Mouse (Mus musculus): ENCODE measurements around the gene Hoxc9. TPM values are rescaled to one million over a fixed set of nuclear protein-coding genes. Genes with fewer than 3 reads are reported as not detected.

The Hoxc9 gene
- polyA plus RNA-seq, 1 experiment from 2014 or later = not detected

DNA sequence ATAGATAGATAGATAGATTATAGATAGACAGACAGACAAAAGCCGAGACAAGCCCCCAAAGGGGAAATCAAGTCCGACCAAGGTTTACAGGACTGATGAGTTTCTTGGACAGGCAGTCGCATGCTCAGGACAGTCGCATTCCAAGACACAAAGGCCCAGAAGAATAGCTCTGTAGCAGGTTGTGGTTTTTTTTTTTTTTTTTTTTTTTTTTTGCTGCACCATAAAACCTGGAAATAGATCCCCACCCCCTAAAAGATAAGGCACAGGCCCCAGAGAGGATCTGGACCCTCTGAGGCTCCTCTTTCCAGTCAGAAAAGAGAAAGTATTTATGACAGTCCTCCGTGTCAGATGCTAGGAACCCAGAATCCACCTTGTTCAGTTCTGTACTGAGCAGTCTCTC, 11.8 kb downstream of the Hoxc9 start:
- no peaks in the 10 kb centered on the region for H3K9me3 ChIP-seq (ENCODE audit: control insufficient read depth, low read length)
- no peaks in the 10 kb centered on the region for H3K36me3 ChIP-seq (ENCODE audit: control insufficient read depth, insufficient read depth, low read length)
- no peak overlapping the region for H3K27ac ChIP-seq (replicated peaks)
- H3K9ac ChIP-seq (ENCODE audit: low read length) = no peak overlapping the region
- H3K4me3 ChIP-seq (ENCODE audit: low read depth, low read length) = no peak overlapping the region
- no peak overlapping the region for H3K4me2 ChIP-seq (replicated peaks; ENCODE audit: low read depth)
- WGBS = 49% methylated on average over 5 of the region's 5 CpGs
- ATAC-seq (ENCODE audit: low FRiP score, low TSS enrichment) (no peak), DNase-seq (ENCODE audit: low spot score) (no peak)
- TF ChIP-seq CTCF (IDR thresholded peaks at IDR 0.05; ENCODE audit: low read depth) = no peak
- TF ChIP-seq EP300 (optimal IDR thresholded peaks at IDR 0.05) = no peak
- H3K4me1 ChIP-seq (replicated peaks; ENCODE audit: control insufficient read depth, insufficient read depth) = no peaks in the 10 kb centered on the region
- H3K27me3 ChIP-seq (ENCODE audit: control insufficient read depth, insufficient read depth, low read length) = peaks cover 29% of the 10 kb centered on the region

DNA sequence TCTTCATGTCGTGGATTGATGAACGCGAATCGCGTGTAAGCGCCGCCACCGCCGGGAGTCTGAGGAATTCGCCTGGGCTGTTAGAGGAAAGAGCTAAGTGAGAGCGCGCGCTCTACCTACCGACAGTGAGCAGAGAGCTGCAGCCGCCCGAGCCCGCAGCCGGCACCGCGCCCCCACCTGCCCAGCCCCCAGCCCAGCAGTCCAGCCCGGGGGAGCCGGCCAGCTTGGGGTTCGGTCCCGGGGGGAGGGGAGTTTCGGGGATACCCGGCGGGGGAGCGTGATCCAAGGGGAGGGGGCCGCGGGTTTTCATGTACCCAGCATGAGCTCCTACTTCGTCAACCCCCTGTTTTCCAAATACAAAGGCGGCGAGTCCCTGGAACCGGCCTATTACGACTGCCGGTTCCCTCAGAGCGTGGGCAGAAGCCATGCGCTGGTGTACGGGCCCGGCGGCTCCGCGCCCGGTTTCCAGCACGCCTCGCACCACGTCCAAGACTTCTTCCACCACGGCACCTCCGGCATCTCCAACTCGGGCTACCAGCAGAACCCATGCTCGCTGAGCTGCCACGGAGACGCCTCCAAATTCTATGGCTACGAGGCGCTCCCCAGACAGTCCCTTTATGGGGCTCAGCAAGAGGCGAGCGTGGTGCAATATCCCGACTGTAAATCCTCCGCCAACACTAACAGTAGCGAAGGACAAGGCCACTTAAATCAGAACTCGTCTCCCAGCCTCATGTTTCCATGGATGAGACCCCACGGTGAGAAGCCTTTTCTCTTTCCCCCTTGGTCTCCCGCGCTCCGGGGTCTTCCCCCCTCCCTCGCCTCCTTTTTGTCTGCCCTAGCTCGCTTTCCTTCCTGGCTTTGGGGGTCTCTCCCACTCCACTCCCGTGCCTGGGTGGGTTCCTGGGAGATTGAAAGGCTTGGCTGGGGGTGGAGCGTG, 14.5 kb downstream of the Hoxc9 start, which contains the start of gene Hoxc8:
Hoxc8 (plus strand) TSS at position 147 of the 937 bp plus-strand sequence.
- 2% methylated on average over 67 of the region's 69 CpGs for WGBS
- Histone ChIP-seq H3K27me3 (ENCODE audit: control insufficient read depth, insufficient read depth, low read length) (peaks cover 27% of the 10 kb centered on the region), H3K4me2 (replicated peaks; ENCODE audit: low read depth) (peak within 1 kb of the TSS; percentile 46), H3K4me1 (replicated peaks; ENCODE audit: control insufficient read depth, insufficient read depth) (no peaks in the 10 kb centered on the region), H3K9ac (ENCODE audit: low read length) (peak within 1 kb of the TSS; percentile 58), H3K9me3 (ENCODE audit: control insufficient read depth, low read length) (no peaks in the 10 kb centered on the region), H3K4me3 (ENCODE audit: low read depth, low read length) (peak within 1 kb of the TSS; percentile 41), H3K36me3 (ENCODE audit: control insufficient read depth, insufficient read depth, low read length) (no peaks in the 10 kb centered on the region), H3K27ac (replicated peaks) (0 out of 2 replicates have a peak within 1 kb of the TSS, but pooled peaks have one; percentile 8)
- ATAC-seq (ENCODE audit: low FRiP score, low TSS enrichment) (no peak; the same call in 1 of the 2 replicates), DNase-seq (ENCODE audit: low spot score) (no peak)
- TF ChIP-seq CTCF (IDR thresholded peaks at IDR 0.05; ENCODE audit: low read depth) = no peak
- TF ChIP-seq EP300 (optimal IDR thresholded peaks at IDR 0.05) = no peak

DNA sequence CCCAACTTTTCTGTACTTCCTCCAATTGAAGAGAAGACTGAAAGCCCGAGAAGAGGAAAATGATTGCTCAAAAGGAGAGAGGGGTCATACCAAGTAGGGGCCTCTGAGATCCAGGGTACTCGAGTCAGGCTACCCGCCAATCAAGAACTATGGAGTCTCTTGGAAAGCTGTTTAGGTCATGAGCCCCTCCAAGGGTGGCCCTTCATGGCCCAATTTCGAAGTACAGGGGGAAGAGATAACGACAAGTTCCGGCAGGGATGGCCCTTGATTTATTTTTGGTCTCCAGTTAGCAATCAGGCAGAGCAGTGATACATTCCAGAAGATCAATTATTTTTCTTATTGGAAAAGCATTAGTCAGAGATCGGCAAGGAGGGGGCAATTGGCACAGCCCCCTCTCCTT, 15.5 kb downstream of the Hoxc9 start:
- DNase-seq (ENCODE audit: low spot score) (no peak), ATAC-seq (ENCODE audit: low FRiP score, low TSS enrichment) (no peak)
- Histone ChIP-seq H3K9me3 (ENCODE audit: control insufficient read depth, low read length) (no peaks in the 10 kb centered on the region), H3K36me3 (ENCODE audit: control insufficient read depth, insufficient read depth, low read length) (no peaks in the 10 kb centered on the region), H3K9ac (ENCODE audit: low read length) (no peak overlapping the region), H3K4me3 (ENCODE audit: low read depth, low read length) (peak overlapping the region; percentile 41), H3K27me3 (ENCODE audit: control insufficient read depth, insufficient read depth, low read length) (peaks cover 28% of the 10 kb centered on the region), H3K27ac (replicated peaks) (no peak overlapping the region), H3K4me1 (replicated peaks; ENCODE audit: control insufficient read depth, insufficient read depth) (no peaks in the 10 kb centered on the region), H3K4me2 (replicated peaks; ENCODE audit: low read depth) (peak overlapping the region; percentile 46)
- 11% methylated on average over 7 of the region's 7 CpGs for WGBS
- TF ChIP-seq EP300 (optimal IDR thresholded peaks at IDR 0.05) (no peak), CTCF (IDR thresholded peaks at IDR 0.05; ENCODE audit: low read depth) (no peak)

DNA sequence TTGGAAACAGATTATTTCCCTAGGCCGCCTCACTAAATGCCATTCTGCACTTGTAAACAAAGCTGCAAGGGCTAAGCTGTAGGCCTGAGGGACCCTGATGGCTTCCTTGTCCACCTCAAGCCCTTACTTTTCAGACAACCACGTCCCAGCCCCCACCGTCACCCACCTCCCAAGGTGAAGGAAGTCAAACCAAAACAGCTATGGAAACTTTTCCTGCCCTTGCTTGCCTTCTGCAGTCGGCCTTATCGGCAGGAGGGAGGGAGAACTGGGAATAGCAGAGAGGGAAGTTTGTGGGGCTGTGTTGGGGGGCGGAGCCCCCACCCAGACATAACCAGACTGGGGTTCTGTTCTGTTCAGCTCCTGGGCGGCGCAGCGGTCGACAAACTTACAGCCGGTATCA, 16.0 kb downstream of the Hoxc9 start:
- peak overlapping the region; percentile 41; the same call in 1 of the 2 replicates for H3K4me3 ChIP-seq (ENCODE audit: low read depth, low read length)
- H3K36me3 ChIP-seq (ENCODE audit: control insufficient read depth, insufficient read depth, low read length) = no peaks in the 10 kb centered on the region
- H3K9ac ChIP-seq (ENCODE audit: low read length) = peak overlapping the region; percentile 31; the same call in 1 of the 2 replicates
- H3K27me3 ChIP-seq (ENCODE audit: control insufficient read depth, insufficient read depth, low read length) = peaks cover 26% of the 10 kb centered on the region
- ATAC-seq (ENCODE audit: low FRiP score, low TSS enrichment) (no peak), DNase-seq (ENCODE audit: low spot score) (no peak)
- H3K9me3 ChIP-seq (ENCODE audit: control insufficient read depth, low read length) = no peaks in the 10 kb centered on the region
- 0 out of 2 replicates have a peak overlapping the region, but pooled peaks have one; percentile 2 for H3K27ac ChIP-seq (replicated peaks)
- TF ChIP-seq EP300 (optimal IDR thresholded peaks at IDR 0.05) (no peak), CTCF (IDR thresholded peaks at IDR 0.05; ENCODE audit: low read depth) (no peak)
- peak overlapping the region; percentile 46 for H3K4me2 ChIP-seq (replicated peaks; ENCODE audit: low read depth)
- H3K4me1 ChIP-seq (replicated peaks; ENCODE audit: control insufficient read depth, insufficient read depth) = no peaks in the 10 kb centered on the region
- WGBS = 10% methylated on average over 11 of the region's 11 CpGs

DNA sequence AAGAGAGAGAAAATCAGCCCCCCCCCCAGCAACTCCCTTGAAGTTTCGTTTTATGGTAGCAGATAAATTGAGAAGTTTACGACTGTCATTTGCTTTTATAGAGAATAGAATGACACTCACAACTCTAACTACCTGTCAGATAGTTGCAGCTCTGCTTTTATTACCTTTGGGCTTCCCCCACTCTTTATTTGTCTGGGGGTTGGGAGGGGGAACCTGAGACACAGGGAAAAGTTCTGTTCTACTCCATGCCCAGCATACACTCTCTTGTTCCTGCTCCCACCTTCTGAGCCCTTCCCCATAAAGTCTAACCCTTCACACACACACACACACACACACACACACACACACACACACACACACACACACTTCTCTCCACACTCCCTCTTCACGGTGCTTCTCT, 16.6 kb downstream of the Hoxc9 start:
- TF ChIP-seq EP300 (optimal IDR thresholded peaks at IDR 0.05) = no peak
- TF ChIP-seq CTCF (IDR thresholded peaks at IDR 0.05; ENCODE audit: low read depth) = no peak
- peaks cover 26% of the 10 kb centered on the region for H3K27me3 ChIP-seq (ENCODE audit: control insufficient read depth, insufficient read depth, low read length)
- no peak for ATAC-seq (ENCODE audit: low FRiP score, low TSS enrichment)
- 0 out of 2 replicates have a peak overlapping the region, but pooled peaks have one; percentile 2 for H3K4me3 ChIP-seq (ENCODE audit: low read depth, low read length)
- no peaks in the 10 kb centered on the region for H3K9me3 ChIP-seq (ENCODE audit: control insufficient read depth, low read length)
- H3K36me3 ChIP-seq (ENCODE audit: control insufficient read depth, insufficient read depth, low read length) = no peaks in the 10 kb centered on the region
- H3K4me2 ChIP-seq (replicated peaks; ENCODE audit: low read depth) = no peak overlapping the region; the same call in 1 of the 2 replicates
- DNase-seq (ENCODE audit: low spot score) = no peak
- H3K27ac ChIP-seq (replicated peaks) = no peak overlapping the region
- no peak overlapping the region for H3K9ac ChIP-seq (ENCODE audit: low read length)
- 9% methylated on average over 3 of the region's 3 CpGs for WGBS
- no peaks in the 10 kb centered on the region for H3K4me1 ChIP-seq (replicated peaks; ENCODE audit: control insufficient read depth, insufficient read depth)

DNA sequence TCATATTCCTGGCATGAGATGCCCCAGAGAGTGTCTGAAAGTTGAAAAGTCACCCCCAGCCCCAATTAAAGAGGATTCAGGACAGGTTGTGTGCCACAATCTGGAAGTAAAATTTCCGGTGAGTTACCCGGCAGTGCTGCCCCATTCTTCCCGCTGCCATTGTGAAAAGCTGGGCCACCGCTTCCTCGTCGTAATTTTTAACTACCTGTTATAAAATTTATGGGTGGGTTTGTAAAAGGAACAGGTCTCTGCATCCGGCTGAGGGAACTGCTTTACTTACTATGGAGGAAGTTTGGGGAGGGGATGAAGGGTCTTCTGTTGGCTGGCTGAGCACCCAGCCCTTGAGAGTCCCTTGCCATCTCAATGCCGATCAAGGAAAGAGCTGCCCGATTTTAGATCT, 20.3 kb downstream of the Hoxc9 start:
- no peak for DNase-seq (ENCODE audit: low spot score)
- Histone ChIP-seq H3K36me3 (ENCODE audit: control insufficient read depth, insufficient read depth, low read length) (no peaks in the 10 kb centered on the region), H3K4me1 (replicated peaks; ENCODE audit: control insufficient read depth, insufficient read depth) (0 out of 2 replicates have a peak, but pooled peaks cover 2% of the 10 kb centered on the region), H3K9me3 (ENCODE audit: control insufficient read depth, low read length) (no peaks in the 10 kb centered on the region), H3K4me2 (replicated peaks; ENCODE audit: low read depth) (no peak overlapping the region), H3K4me3 (ENCODE audit: low read depth, low read length) (no peak overlapping the region), H3K27me3 (ENCODE audit: control insufficient read depth, insufficient read depth, low read length) (peaks cover 15% of the 10 kb centered on the region; the same call in 1 of the 2 replicates), H3K9ac (ENCODE audit: low read length) (no peak overlapping the region), H3K27ac (replicated peaks) (no peak overlapping the region)
- no peak for TF ChIP-seq CTCF (IDR thresholded peaks at IDR 0.05; ENCODE audit: low read depth)
- no peak for TF ChIP-seq EP300 (optimal IDR thresholded peaks at IDR 0.05)
- ATAC-seq (ENCODE audit: low FRiP score, low TSS enrichment) = no peak
- whole genome bisulfite sequencing = 19% methylated on average over 9 of the region's 9 CpGs

Data from stomach, postnatal 0 days (tissue).